Mouse (Mus musculus) erythroblast, embryonic 14.5 days (primary cell): ENCODE measurements around the gene Letm1. TPM values are rescaled to one million over a fixed set of nuclear protein-coding genes. Genes with fewer than 3 reads are reported as not detected.
A peak's percentile ranks its signal among the peaks of the same experiment; 100 is the strongest.

Source experiments
- H3K27me3 ChIP-seq: 2 replicates; pipeline ENCODE4 v1.6.1; 2012; ENCODE audit warnings: inconsistent platforms; ENCODE audit not compliant: control insufficient read depth
- H3K36me3 ChIP-seq: 2 replicates; pipeline ENCODE4 v1.6.1; 2012; ENCODE audit warnings: mild to moderate bottlenecking, inconsistent platforms; ENCODE audit not compliant: control insufficient read depth
- H3K4me1 ChIP-seq: 2 replicates; pipeline ENCODE4 v1.6.1; 2012; ENCODE audit warnings: inconsistent platforms; ENCODE audit not compliant: control insufficient read depth
- H3K4me3 ChIP-seq: replicated peaks from 2 replicates; pipeline ENCODE3; 2012; ENCODE audit warnings: moderate library complexity, mild to moderate bottlenecking, inconsistent platforms
- H3K9me3 ChIP-seq: 2 replicates; pipeline ENCODE4 v1.6.1; 2012; ENCODE audit warnings: low read length, inconsistent platforms, mixed read lengths; ENCODE audit not compliant: control insufficient read depth
- GATA1 ChIP-seq: IDR thresholded peaks from 2 replicates; pipeline ENCODE4 v1.6.1; 2012; ENCODE audit warnings: low read length, inconsistent platforms, mixed read lengths
- TAL1 ChIP-seq: IDR thresholded peaks from 3 replicates; pipeline ENCODE4 v1.6.1; 2012; ENCODE audit warnings: low read length, inconsistent platforms, mixed read lengths
- polyA plus RNA-seq: library from polyadenylated mRNA; stranded (reverse); fragments of >175 nt; gene quantifications from 2 replicates; pipeline ENCODE4 v1.2.3, GENCODE M21; 2012

Gene Letm1
- polyA plus RNA-seq, 1 experiment = 2.8 TPM

DNA sequence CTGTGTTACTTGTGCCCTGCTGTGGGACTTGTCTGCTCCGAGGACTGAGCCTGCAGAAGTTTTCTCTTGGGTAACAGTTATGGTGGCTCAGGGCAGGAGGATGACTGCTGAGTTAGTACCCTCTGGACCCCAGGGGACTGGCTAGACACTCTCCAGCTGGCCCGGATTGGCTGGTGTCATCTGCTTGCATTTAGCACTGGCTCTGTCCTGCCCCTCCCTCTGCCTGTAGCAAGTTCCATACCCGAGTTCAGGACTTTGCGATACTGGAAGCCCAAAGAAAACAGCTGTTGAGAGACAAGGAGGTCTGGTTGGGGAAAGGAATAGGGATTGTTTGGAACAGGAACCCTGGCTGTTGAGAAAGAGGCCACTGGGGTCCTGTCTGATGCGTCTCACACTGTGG is 52.1 kb downstream of the Letm1 start:
- H3K4me1 ChIP-seq = no peaks in the 10 kb centered on the region
- H3K4me3 ChIP-seq = no peak overlapping the region
- TF ChIP-seq TAL1 (no peak), GATA1 (no peak)
- H3K9me3 ChIP-seq = no peaks in the 10 kb centered on the region
- peaks cover 27% of the 10 kb centered on the region; the same call in 1 of the 2 replicates for H3K36me3 ChIP-seq
- peaks cover 12% of the 10 kb centered on the region for H3K27me3 ChIP-seq

GRCm38 (mm10) chr5:33728841-33729240 is 53.8 kb downstream of the Letm1 start:
- no peaks in the 10 kb centered on the region for H3K4me1 ChIP-seq
- no peak overlapping the region for H3K4me3 ChIP-seq
- peaks cover 19% of the 10 kb centered on the region; the same call in 1 of the 2 replicates for H3K36me3 ChIP-seq
- TF ChIP-seq GATA1 (no peak), TAL1 (no peak)
- H3K27me3 ChIP-seq = peaks cover 28% of the 10 kb centered on the region
- no peaks in the 10 kb centered on the region; the same call in 1 of the 2 replicates for H3K9me3 ChIP-seq

DNA sequence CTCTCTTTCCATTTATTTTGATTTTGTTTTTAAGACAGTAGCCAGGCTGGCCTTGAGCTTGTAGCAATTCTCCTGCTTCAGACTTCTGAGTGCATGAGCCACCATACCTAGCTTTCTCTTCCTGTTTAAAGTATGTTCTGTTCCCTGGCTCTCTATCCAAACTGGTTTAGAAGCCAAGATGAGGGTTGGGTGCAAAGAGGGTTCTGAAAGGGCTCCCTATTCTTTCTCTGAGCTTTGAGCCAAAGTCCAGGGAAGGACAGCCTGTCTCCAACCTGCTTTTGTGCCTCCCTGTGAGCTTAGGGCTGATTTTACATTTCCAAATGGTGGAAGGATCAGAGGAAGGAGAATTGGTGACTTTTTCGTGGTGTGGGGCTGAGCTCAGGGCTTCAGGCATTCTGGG is 55.7 kb downstream of the Letm1 start:
- H3K4me3 ChIP-seq = no peak overlapping the region
- H3K36me3 ChIP-seq = peaks cover 15% of the 10 kb centered on the region; the same call in 1 of the 2 replicates
- peaks cover 6% of the 10 kb centered on the region; the same call in 1 of the 2 replicates for H3K9me3 ChIP-seq
- H3K27me3 ChIP-seq = peaks cover 48% of the 10 kb centered on the region
- TF ChIP-seq GATA1 = no peak
- TF ChIP-seq TAL1 = no peak
- H3K4me1 ChIP-seq = peaks cover 14% of the 10 kb centered on the region

DNA sequence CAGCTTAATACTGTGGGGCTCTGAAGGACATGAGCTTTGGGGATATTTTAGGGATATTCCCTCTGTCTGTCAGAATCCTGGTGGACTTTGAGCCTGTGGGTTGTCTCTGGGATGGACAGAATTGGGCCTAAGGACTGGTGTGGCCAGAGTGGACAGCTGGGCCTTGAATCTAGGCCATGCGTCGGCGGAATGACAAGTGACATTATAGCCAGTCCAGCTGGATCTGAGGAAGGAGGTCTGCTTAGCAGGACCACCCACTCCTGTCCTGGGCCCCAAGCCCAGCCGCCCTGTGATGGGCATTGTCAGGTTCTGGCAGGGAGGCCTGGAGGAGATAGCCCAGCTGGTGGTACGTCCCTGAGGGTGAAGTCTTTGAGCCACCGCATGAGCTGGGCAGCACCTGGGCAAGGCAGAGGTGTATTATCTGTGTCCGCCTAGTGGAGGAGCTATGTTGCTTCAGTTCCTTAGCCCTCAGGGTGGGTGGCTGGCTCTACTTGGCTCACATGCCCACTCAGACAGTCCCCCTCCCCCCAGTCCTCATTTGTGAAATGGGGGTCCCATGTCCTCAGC is 56.5 kb downstream of the Letm1 start:
- no peak for TF ChIP-seq GATA1
- no peak for TF ChIP-seq TAL1
- Histone ChIP-seq H3K9me3 (peaks cover 6% of the 10 kb centered on the region; the same call in 1 of the 2 replicates), H3K4me1 (peaks cover 21% of the 10 kb centered on the region), H3K4me3 (no peak overlapping the region), H3K27me3 (peaks cover 55% of the 10 kb centered on the region), H3K36me3 (peaks cover 8% of the 10 kb centered on the region; the same call in 1 of the 2 replicates)

DNA sequence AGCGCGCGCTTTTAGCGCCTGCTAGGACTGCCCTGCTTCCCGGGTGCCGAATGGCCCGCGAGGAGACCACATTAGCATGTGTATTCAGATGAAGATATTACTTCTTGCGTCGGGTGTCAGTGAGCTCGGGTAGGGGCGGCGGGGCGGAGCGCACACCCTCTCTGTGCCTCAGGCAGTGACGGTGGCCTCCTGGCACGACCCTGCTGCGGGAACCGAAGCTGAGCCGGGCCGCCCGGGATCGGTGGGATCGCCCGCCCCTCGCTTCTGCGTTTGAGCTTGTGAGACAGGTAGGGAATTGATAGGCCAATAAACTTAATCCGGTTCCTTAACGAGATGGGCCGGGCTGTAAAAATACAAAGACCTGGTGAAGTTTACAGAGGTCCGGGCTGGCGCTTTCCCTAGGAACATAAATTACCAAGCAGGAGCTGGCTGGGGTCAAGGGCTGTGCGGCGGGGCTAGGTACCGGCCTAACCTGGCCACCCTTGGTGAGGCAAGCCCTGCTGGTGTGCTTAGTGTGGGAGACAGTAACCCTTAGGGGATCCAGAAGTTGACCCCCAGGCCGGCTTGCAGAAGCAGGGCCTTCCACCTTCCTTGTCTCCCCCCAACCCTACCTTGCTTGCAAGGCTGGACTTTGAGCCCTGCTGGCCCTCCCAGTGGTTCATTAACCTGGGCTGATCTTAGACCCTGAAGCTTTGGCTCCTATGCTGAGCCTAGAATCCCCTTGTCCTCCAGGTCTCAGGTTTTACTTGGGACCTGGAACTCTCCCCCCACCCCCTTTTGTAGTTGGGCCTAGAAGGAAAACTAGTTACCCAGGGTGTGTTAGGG is 58.8 kb downstream of the Letm1 start:
- H3K4me1 ChIP-seq = peaks cover 31% of the 10 kb centered on the region
- H3K9me3 ChIP-seq = peaks cover 6% of the 10 kb centered on the region; the same call in 1 of the 2 replicates
- peak overlapping the region; percentile 58 for H3K4me3 ChIP-seq
- H3K36me3 ChIP-seq = peaks cover 6% of the 10 kb centered on the region; the same call in 1 of the 2 replicates
- TF ChIP-seq TAL1 (no peak), GATA1 (no peak)
- peaks cover 76% of the 10 kb centered on the region for H3K27me3 ChIP-seq

GRCm38 (mm10) chr5:33723019-33723640 is 59.5 kb downstream of the Letm1 start:
- H3K4me3 ChIP-seq = peak overlapping the region; percentile 58
- TF ChIP-seq TAL1 (no peak), GATA1 (no peak)
- peaks cover 31% of the 10 kb centered on the region for H3K4me1 ChIP-seq
- H3K27me3 ChIP-seq = peaks cover 81% of the 10 kb centered on the region
- H3K36me3 ChIP-seq = peaks cover 4% of the 10 kb centered on the region; the same call in 1 of the 2 replicates
- peaks cover 6% of the 10 kb centered on the region; the same call in 1 of the 2 replicates for H3K9me3 ChIP-seq

- no peak for TF ChIP-seq TAL1
- H3K4me3 ChIP-seq = peak overlapping the region; percentile 58
- H3K27me3 ChIP-seq = peaks cover 81% of the 10 kb centered on the region
- peaks cover 31% of the 10 kb centered on the region for H3K4me1 ChIP-seq
- no peaks in the 10 kb centered on the region for H3K36me3 ChIP-seq
- peaks cover 6% of the 10 kb centered on the region; the same call in 1 of the 2 replicates for H3K9me3 ChIP-seq
These were observed 60.2 kb downstream of the Letm1 start for GRCm38 (mm10) chr5:33722266-33723018.

GRCm38 (mm10) chr5:33721541-33722265 is 60.9 kb downstream of the Letm1 start, which contains the start of gene Fgfr3:
Gene Fgfr3 (plus strand): TSS chr5:33721674.
- Histone ChIP-seq H3K4me3 (peak within 1 kb of the TSS; percentile 58), H3K4me1 (peaks cover 31% of the 10 kb centered on the region), H3K9me3 (peaks cover 6% of the 10 kb centered on the region; the same call in 1 of the 2 replicates), H3K36me3 (no peaks in the 10 kb centered on the region), H3K27me3 (peaks cover 81% of the 10 kb centered on the region)
- TF ChIP-seq GATA1 = no peak
